Mouse (Mus musculus): ENCODE measurements around the gene Blm. TPM values are rescaled to one million over a fixed set of nuclear protein-coding genes. Genes with fewer than 3 reads are reported as not detected.

Blm gene
- polyA plus RNA-seq, 1 experiment from 2014 or later = 14.5 TPM

DNA sequence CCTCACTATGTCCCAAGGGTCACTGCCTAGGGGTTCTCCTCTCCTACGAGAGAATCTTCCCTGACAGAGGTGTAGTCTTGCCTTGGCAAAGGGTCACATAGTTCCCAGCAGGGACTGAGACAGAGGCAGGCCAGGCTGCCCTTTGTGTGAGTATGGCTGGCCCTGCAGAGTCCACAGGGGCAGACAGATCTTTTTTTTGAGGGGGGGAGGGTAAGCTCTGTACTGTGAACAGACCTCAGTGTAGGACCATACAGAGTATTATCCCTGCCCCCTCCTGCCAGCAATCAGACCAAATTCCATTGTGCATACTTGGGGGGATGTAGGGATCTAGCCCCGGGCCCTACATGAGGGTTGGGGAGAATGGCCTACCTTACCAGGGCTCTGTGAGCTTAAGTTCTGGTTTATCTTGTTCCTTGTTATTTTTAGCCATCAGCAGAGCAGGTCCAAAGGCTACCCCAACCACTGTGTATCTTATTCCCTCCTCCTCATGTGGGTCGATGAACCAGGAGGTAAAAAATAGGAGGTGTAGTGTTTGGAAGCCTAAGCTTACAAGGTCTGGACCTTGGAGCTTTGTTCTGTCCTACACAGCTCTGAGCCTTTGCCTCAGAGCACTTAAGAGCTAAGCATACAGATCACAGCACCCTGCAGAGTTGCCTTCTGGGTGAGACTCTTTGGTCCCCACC, 83.2 kb downstream of the Blm start:
- Histone ChIP-seq H3K4me1 (ENCODE audit: control insufficient read depth, insufficient read depth, low read length) (peaks cover 19% of the 10 kb centered on the region), H3K9me3 (replicated peaks; ENCODE audit: control insufficient read depth, low read length) (no peaks in the 10 kb centered on the region), H3K4me2 (ENCODE audit: low read depth, low read length) (no peak overlapping the region), H3K36me3 (ENCODE audit: control insufficient read depth, insufficient read depth) (peaks cover 5% of the 10 kb centered on the region; the same call in 1 of the 2 replicates), H3K4me3 (ENCODE audit: low read length) (no peak overlapping the region), H3K27ac (ENCODE audit: low read length) (peak overlapping the region; percentile 71), H3K27me3 (ENCODE audit: control insufficient read depth, insufficient read depth, low read length) (no peaks in the 10 kb centered on the region), H3K9ac (ENCODE audit: low read length) (no peak overlapping the region)
- ATAC-seq (replicated peaks; ENCODE audit: extremely low read depth, insufficient read depth, low FRiP score) = peak; percentile 30; the same call in 1 of the 2 replicates
- WGBS = 42% methylated on average over 3 of the region's 3 CpGs

DNA sequence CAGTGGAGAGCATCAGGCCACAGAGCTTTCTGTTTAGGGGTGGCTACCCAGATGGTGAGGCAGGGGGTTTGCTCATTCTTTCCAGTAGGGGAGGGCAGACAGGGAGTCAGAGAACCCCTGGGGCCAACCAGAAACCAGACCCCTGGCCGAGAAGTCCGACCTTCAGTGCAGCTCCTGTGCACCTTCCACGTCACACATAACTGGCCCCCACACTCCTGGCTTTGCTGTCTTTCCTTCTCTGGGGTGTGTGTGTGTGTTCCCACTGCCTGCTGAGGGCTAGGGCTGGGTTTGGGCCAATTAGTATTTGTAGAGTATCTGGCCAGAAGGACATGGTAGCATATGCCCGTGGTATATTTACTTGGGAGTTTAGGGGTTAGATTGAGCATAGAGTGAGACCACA, 84.6 kb downstream of the Blm start:
- Histone ChIP-seq H3K4me1 (ENCODE audit: control insufficient read depth, insufficient read depth, low read length) (peaks cover 32% of the 10 kb centered on the region), H3K27ac (ENCODE audit: low read length) (no peak overlapping the region), H3K4me2 (ENCODE audit: low read depth, low read length) (no peak overlapping the region), H3K9me3 (replicated peaks; ENCODE audit: control insufficient read depth, low read length) (no peaks in the 10 kb centered on the region), H3K9ac (ENCODE audit: low read length) (no peak overlapping the region), H3K36me3 (ENCODE audit: control insufficient read depth, insufficient read depth) (peaks cover 5% of the 10 kb centered on the region; the same call in 1 of the 2 replicates), H3K27me3 (ENCODE audit: control insufficient read depth, insufficient read depth, low read length) (no peaks in the 10 kb centered on the region), H3K4me3 (ENCODE audit: low read length) (no peak overlapping the region)
- 78% methylated on average over 4 of the region's 4 CpGs for WGBS
- ATAC-seq (replicated peaks; ENCODE audit: extremely low read depth, insufficient read depth, low FRiP score) = no peak

GRCm38 (mm10) chr7:80449620-80450091, 85.3 kb downstream of the Blm start:
- Histone ChIP-seq H3K9me3 (replicated peaks; ENCODE audit: control insufficient read depth, low read length) (no peaks in the 10 kb centered on the region), H3K4me2 (ENCODE audit: low read depth, low read length) (no peak overlapping the region), H3K27ac (ENCODE audit: low read length) (no peak overlapping the region), H3K36me3 (ENCODE audit: control insufficient read depth, insufficient read depth) (peaks cover 5% of the 10 kb centered on the region; the same call in 1 of the 2 replicates), H3K4me1 (ENCODE audit: control insufficient read depth, insufficient read depth, low read length) (peaks cover 39% of the 10 kb centered on the region), H3K9ac (ENCODE audit: low read length) (no peak overlapping the region), H3K27me3 (ENCODE audit: control insufficient read depth, insufficient read depth, low read length) (no peaks in the 10 kb centered on the region), H3K4me3 (ENCODE audit: low read length) (no peak overlapping the region)
- WGBS = 48% methylated on average over 6 of the region's 6 CpGs
- ATAC-seq (replicated peaks; ENCODE audit: extremely low read depth, insufficient read depth, low FRiP score) = no peak

- no peak overlapping the region for H3K4me3 ChIP-seq (ENCODE audit: low read length)
- H3K27me3 ChIP-seq (ENCODE audit: control insufficient read depth, insufficient read depth, low read length) = no peaks in the 10 kb centered on the region
- H3K36me3 ChIP-seq (ENCODE audit: control insufficient read depth, insufficient read depth) = no peaks in the 10 kb centered on the region
- H3K27ac ChIP-seq (ENCODE audit: low read length) = no peak overlapping the region
- no peak overlapping the region for H3K4me2 ChIP-seq (ENCODE audit: low read depth, low read length)
- no peak overlapping the region for H3K9ac ChIP-seq (ENCODE audit: low read length)
- WGBS = 92% methylated on average over 8 of the region's 8 CpGs
- H3K9me3 ChIP-seq (replicated peaks; ENCODE audit: control insufficient read depth, low read length) = no peaks in the 10 kb centered on the region
- ATAC-seq (replicated peaks; ENCODE audit: extremely low read depth, insufficient read depth, low FRiP score) = no peak
- peaks cover 53% of the 10 kb centered on the region for H3K4me1 ChIP-seq (ENCODE audit: control insufficient read depth, insufficient read depth, low read length)
Observed at GRCm38 (mm10) chr7:80447336-80447735, 87.6 kb downstream of the Blm start.

DNA sequence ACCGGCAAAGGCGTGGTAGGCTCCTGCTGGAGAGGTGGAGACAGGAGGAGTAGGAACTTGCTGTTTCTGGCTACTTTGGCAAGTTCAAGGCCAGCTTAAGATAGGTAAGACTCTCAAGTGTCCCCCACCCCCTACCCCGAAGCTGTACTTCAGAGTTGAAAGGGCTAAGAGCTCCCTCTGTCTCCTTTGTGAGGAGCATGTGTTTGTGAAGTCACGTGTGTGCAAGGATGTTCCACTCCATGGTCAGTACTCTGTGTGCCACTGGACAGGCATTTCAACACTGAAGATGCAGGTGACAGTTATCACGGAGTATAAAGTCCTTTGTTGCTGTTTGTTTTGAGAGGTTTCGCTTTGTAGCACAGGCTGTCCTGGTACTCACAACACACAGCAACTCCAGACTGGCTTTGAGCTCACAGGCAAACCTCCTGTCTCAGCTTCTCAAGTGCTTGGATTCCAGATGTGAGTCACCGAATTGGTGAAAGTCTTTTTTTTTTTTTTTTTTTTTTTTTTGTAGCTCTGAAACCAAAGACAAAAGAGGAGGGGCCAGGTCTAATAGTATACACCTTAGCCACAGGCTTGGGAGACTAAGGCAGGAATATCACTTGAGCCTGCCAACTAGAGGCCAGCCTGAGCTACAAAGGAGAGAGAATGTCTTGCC, 88.6 kb downstream of the Blm start:
- ATAC-seq (replicated peaks; ENCODE audit: extremely low read depth, insufficient read depth, low FRiP score) = no peak
- Histone ChIP-seq H3K9ac (ENCODE audit: low read length) (peak overlapping the region; percentile 11), H3K36me3 (ENCODE audit: control insufficient read depth, insufficient read depth) (no peaks in the 10 kb centered on the region), H3K27ac (ENCODE audit: low read length) (peak overlapping the region; percentile 87), H3K27me3 (ENCODE audit: control insufficient read depth, insufficient read depth, low read length) (no peaks in the 10 kb centered on the region), H3K4me2 (ENCODE audit: low read depth, low read length) (no peak overlapping the region), H3K4me1 (ENCODE audit: control insufficient read depth, insufficient read depth, low read length) (peaks cover 43% of the 10 kb centered on the region), H3K4me3 (ENCODE audit: low read length) (no peak overlapping the region), H3K9me3 (replicated peaks; ENCODE audit: control insufficient read depth, low read length) (no peaks in the 10 kb centered on the region)
- 44% methylated on average over 7 of the region's 7 CpGs for WGBS

DNA sequence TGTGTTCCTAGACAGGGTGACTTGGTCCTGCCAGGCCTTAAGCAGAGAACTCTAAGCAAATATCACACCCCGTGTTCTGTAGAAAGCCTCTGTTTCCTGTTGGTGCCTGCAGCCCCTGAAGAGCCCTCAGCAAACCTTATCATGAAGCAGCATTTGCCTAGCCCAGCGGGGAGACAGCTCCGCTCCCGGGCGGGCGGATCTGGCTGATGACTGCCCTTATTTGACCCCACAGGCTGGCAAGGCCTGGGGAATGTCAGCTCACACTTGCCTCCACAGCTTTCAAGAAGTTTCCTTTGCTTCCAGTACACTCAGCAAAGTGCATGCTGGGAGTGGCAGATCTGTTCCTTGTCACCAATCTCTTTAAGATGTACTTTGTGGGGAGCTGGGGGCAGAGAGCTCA, 89.4 kb downstream of the Blm start:
- peak; percentile 87 for ATAC-seq (replicated peaks; ENCODE audit: extremely low read depth, insufficient read depth, low FRiP score)
- Histone ChIP-seq H3K27ac (ENCODE audit: low read length) (peak overlapping the region; percentile 87), H3K27me3 (ENCODE audit: control insufficient read depth, insufficient read depth, low read length) (no peaks in the 10 kb centered on the region), H3K4me2 (ENCODE audit: low read depth, low read length) (peak overlapping the region; percentile 0; the same call in 1 of the 2 replicates), H3K36me3 (ENCODE audit: control insufficient read depth, insufficient read depth) (no peaks in the 10 kb centered on the region), H3K4me3 (ENCODE audit: low read length) (no peak overlapping the region), H3K9me3 (replicated peaks; ENCODE audit: control insufficient read depth, low read length) (no peaks in the 10 kb centered on the region), H3K4me1 (ENCODE audit: control insufficient read depth, insufficient read depth, low read length) (peaks cover 39% of the 10 kb centered on the region), H3K9ac (ENCODE audit: low read length) (peak overlapping the region; percentile 7; the same call in 1 of the 2 replicates)
- WGBS = 9% methylated on average over 6 of the region's 6 CpGs

- no peak overlapping the region for H3K4me2 ChIP-seq (ENCODE audit: low read depth, low read length)
- H3K27ac ChIP-seq (ENCODE audit: low read length) = peak overlapping the region; percentile 87
- ATAC-seq (replicated peaks; ENCODE audit: extremely low read depth, insufficient read depth, low FRiP score) = peak; percentile 72
- H3K36me3 ChIP-seq (ENCODE audit: control insufficient read depth, insufficient read depth) = no peaks in the 10 kb centered on the region
- peaks cover 36% of the 10 kb centered on the region for H3K4me1 ChIP-seq (ENCODE audit: control insufficient read depth, insufficient read depth, low read length)
- 19% methylated on average over 17 of the region's 17 CpGs for WGBS
- no peaks in the 10 kb centered on the region for H3K9me3 ChIP-seq (replicated peaks; ENCODE audit: control insufficient read depth, low read length)
- H3K27me3 ChIP-seq (ENCODE audit: control insufficient read depth, insufficient read depth, low read length) = no peaks in the 10 kb centered on the region
- H3K4me3 ChIP-seq (ENCODE audit: low read length) = no peak overlapping the region
- H3K9ac ChIP-seq (ENCODE audit: low read length) = peak overlapping the region; percentile 34; the same call in 1 of the 2 replicates
Observed at GRCm38 (mm10) chr7:80444401-80445249, 90.3 kb downstream of the Blm start.

GRCm38 (mm10) chr7:80443124-80443523, 91.8 kb downstream of the Blm start:
- Histone ChIP-seq H3K27ac (ENCODE audit: low read length) (no peak overlapping the region), H3K9ac (ENCODE audit: low read length) (no peak overlapping the region)

More at GRCm38 (mm10) chr7:80443124-80443523, 91.8 kb downstream of the Blm start:
- Histone ChIP-seq H3K4me3 (ENCODE audit: low read length) (no peak overlapping the region), H3K4me2 (ENCODE audit: low read depth, low read length) (no peak overlapping the region), H3K4me1 (ENCODE audit: control insufficient read depth, insufficient read depth, low read length) (peaks cover 41% of the 10 kb centered on the region), H3K27me3 (ENCODE audit: control insufficient read depth, insufficient read depth, low read length) (no peaks in the 10 kb centered on the region), H3K9me3 (replicated peaks; ENCODE audit: control insufficient read depth, low read length) (no peaks in the 10 kb centered on the region), H3K36me3 (ENCODE audit: control insufficient read depth, insufficient read depth) (no peaks in the 10 kb centered on the region)
- ATAC-seq (replicated peaks; ENCODE audit: extremely low read depth, insufficient read depth, low FRiP score) = no peak
- 76% methylated on average over 3 of the region's 3 CpGs for whole genome bisulfite sequencing
